Mouse (Mus musculus): ENCODE data around the gene Zfp931. TPM values are rescaled to one million over a fixed set of nuclear protein-coding genes. Genes with fewer than 3 reads are reported as not detected.
"Not testable (repeated sequence)": the region's sequence is repeated elsewhere in the genome, so short reads cannot be mapped to it uniquely, and the experiment has no call there.

Zfp931 gene
- total RNA-seq (2021), result 39.0 and 39.5 TPM in 2 replicates
- long read RNA-seq, transcript Zfp931-201 (3 exons, 1,372 nt), result major isoform, 8 of 13 reads
- long read RNA-seq, partial matches to known transcripts, result 0 of 13 reads
- long read RNA-seq, other reads (novel, unspliced or antisense), result 2 of 13 reads

DNA sequence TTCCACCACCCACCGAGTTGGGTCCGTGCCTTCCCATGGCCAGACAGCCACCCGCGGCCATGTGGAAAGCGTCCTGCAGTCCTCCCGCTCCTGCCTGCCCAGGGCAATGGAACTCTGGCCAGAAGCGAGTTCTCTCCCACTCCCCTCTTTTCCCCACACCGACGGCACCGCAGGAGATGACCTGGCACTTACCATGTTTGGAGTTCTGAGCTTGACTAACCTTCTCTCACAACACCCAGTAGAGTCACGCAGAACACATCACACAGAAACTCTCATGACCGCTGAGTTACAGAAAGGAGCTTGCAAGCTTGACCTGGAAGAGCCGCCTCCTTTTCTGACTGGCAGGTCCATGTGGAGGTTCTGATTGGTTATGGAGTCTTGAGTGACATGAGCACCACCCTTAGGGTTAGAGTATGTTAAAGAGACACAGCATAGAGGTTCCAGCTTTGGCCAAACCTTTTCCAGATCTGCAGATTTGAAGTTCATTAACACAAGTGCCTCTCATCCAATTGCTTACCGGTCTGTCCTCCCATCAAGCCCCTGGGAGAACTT, at the start of gene Zfp931:
Zfp931 (minus strand) TSS at position 311 of the 552 bp plus-strand sequence.
- not testable (repeated sequence) for DNase-seq

- no peak for DNase-seq
These were observed 48.0 kb upstream of the Zfp931 start for GRCm38 (mm10) chr2:178126041-178126820.

DNA sequence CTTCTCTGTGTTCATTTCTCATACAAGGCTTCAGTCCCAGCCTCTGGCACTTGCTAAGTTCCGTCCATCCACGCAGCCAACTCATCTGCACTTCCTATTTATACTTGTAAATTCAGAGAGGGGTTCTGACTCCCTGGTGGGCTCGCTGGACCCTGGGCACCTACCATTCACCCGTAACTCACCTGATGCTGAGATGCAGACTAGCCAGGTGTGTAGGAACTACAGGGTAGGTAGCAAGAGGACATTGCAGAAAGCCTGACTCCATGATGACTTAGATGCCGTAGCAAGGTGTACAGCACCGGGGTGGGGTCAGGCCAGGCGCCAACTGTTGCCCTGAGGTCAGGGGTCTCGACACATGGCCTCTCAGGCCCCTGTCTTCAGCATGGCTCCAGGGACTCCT, 47.2 kb upstream of the Zfp931 start:
- DNase-seq, result no peak

GRCm38 (mm10) chr2:178123466-178123865, 45.2 kb upstream of the Zfp931 start:
- DNase-seq, result no peak

DNA sequence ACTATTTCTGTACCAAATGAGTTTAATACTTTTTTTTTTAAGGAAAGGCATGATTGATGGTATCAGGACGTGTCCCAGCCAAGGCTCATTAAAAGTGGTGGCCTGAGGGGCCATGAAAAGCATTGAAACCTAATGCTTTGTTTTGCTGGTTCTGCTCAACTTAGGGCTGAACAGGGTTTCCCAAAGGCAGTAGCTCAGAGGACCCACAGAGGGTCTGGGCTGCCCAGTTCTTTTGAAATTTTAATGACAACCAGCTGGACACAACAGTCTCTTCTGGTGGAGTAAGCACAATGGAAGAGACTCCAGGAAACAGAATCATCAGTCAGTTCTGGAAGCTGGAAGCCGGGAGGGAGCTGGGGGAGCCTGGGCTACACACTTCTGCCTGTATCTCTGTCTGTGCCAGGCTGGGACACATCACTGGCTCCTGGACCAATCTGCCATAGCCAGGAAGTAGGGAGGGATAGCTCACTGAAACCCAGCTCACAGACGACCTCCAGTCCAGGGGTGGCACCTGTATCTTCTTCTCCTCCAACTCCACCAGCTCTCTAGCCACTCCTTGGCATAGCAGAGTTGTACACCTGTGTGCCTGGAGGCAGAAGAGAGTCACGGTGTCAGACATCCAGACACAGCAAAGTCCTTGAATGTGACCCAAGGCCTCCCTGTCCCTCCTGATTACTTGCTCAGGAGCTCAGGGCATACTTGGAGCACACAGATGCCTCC, 43.8 kb upstream of the Zfp931 start:
- no peak for DNase-seq

DNA sequence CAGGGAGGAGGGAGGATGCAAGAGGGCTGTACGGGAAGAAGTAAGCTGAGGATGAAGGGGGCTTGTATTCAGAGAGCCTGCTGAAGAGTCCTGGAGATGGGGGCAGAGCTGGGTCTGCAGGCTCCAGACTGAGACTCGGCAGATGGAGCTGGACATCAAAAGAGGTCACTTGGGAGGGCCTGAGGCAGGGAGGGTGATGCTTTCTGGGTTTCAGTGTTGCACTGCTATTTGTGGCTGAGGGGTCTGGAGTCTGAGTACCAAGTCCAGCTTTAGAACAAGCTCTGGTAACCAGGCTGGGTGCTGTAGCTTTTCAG, 43.1 kb upstream of the Zfp931 start:
- no peak for DNase-seq

DNA sequence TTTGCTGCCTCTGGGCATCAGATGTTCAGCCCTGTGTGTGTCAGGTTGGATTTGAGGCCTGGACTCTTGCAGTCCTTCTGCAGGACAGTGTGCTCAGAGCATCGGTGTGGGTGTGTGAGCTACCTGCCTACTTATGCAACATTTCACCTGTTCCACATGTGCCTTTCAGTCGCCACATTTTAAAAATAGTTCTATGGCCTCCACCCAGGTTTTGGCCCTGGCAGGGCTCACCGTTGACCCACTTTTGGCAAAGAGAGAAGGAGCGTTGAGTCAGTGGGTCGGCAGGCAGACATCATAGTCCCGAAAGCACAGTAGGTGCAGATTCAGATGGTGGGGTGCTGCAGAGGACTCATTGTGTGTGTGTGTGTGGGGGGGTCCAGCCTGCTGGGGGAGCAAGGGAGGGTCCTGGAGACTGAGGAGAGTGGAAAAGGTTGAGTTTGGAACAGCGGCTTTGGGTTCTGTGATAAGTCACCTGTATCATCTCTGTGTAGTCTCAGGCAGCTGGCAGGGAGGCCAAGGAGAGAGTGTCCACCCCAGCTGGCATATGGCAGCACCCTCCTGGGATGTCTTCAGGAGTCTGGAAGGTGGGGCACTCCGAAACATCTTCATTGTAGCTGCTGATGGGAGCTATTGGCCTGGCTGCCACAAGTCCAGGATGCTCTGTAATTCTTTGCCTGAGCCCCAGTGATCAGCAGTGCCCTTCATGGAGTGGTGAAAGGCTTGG, 42.5 kb upstream of the Zfp931 start:
- no peak for DNase-seq

- DNase-seq, result no peak
These were observed 42.0 kb upstream of the Zfp931 start for GRCm38 (mm10) chr2:178120356-178120645.

DNA sequence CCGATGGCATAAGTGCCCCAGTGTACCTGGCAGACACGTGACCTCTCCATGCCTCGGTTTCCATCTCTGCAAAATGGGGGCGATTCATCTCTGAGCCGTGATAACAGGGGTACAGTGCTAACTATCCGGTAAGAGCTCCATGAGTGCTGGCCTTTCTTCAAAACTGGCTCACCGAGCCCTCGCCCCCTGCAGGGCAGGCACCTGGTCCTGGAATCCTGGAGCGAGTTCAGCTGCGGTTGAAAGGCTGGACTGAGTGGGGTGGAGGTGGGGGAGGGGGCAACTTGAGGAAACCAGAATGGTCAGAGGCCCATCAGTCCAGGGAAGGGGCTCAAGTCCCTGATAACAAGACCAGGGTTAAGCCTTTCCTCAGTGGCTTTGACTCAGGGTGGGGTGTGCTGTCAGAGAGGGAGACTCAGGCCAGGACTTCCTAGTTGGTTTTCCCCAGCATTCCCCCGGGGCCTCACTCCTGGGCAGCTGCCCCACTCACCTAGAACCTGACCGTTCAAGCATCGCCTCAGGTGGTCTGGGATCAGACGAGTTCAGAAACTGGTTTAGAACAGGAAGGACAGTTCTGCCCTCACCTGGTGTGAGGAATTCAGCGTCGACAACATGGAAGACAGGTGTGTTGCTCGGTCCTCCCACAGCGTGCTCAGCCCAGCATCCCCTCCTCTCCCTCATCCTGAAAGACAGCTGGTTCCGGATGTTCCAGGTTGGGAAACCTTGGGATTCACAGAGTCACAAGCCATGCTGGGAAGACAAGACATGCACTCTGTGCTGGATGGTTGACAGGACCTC, 41.5 kb upstream of the Zfp931 start:
- no peak for DNase-seq

DNA sequence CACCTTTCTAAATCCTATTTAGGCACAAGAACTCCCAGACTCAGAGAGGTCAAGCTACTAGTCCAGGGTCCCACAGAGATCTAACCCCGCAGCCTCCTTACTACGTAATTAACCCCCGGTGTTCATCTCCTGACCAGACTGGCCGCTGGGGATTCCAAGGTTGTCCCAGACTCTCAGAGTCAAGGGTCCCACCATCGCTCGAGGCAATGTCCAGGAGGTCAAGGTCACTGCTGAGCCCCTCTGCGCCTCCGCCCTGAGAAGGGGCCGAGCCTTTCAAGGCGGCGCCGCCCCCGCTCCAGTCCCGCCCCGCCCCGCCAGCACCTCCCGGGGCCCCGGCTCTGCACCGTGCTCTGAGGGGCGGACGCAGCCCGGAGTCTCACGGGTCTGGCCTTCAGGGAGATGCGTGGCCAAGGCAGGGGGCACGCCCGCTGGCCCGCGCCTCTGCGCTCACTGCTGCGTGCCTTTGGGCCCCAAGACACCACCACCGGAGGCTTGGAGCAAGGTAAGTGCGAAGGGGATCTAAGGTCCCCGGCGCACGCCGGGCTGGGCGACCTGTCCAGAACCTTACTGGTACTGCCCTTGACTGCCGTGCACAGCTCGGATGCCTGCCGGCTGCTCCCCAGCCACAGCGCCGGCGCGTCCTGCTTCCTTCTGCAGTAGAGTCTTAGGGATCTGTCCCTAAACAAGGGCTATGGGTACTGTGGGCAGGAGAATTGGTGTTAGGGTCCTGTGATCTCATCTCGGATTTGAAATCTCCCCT, 40.7 kb upstream of the Zfp931 start, which contains the start of gene Phactr3:
Phactr3 (plus strand) TSS at position 175 of the 760 bp plus-strand sequence.
- peak; percentile 27 for DNase-seq

- peak; percentile 46 for DNase-seq
These were observed 39.7 kb upstream of the Zfp931 start for GRCm38 (mm10) chr2:178117946-178118345.

DNA sequence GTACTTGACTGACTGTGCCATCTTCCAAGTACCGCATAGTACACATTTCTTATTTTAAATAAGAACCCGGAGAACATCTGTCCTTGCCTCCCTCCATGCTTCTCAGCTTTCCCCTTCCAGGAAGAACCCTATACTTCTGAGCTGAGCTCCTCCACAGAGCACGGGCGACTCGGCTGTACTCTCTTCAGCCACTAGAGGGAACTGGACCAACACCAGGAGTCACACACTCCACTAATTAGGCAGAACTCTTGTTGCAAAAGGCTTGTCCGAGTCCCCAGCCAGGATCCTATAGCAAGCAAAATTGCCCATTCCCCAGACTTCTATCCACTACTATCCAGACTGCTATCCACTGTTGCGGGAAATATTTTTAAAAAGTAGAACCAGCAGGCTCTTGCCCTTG, 23.7 kb upstream of the Zfp931 start:
- peak; percentile 43 for DNase-seq

DNA sequence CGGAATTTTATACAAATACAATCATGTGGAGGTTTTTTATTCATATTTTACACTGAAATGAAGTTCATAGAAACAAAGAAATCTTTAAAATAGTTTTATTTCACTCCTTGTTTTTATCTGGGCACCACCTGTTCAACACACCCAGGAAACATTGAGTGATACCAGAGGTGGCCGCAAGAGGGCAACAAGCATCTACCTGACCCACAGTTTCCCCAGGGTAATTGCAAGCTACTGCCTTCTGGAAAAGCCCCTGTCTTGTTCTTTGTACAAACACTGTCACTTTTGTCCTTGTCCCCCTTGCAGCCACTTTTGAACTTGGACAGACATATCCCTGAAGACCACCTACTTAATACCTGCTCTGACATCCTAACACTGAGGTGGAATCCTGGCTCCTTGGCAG, 19.7 kb upstream of the Zfp931 start:
- DNase-seq, result peak; percentile 45

DNA sequence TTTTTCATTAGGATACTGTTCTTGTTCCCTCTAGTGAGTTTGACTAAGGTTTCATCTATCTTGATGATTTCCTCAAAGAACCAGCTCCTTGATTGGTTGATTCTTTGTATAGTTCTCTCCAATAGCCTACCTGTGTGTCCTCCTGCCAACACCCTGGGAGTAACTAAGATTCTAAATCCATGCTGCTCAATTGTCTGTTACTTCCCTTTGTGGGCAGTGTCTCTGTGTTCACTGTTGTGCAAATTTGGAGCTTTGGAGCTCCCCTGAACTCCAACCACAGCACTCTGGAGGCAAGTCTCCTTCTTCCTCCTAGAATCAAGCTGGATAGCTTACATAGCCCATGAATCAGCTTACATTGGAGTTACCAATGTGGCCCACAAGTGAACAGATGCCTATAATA, 11.3 kb upstream of the Zfp931 start:
- no peak for DNase-seq

DNA sequence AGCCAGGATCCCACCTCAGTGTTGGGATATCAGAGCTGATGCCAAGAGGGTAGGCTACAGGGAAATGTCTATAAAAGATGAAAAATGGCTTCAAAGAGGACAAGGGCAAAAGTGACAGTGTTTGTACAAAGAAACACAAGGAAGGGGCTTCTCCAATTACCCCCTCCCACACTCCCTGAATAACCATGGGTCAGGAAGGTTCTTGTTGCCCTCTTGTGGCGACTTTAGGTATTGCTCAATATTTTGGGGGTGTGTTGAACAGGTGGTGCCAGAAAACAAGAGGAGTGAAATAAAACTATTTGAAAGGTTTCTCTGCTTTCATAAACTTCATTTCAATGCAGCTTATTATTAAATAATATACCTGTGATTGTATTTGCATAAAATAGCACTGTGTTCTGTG, 20.1 kb downstream of the Zfp931 start:
- peak; percentile 37 for DNase-seq

DNA sequence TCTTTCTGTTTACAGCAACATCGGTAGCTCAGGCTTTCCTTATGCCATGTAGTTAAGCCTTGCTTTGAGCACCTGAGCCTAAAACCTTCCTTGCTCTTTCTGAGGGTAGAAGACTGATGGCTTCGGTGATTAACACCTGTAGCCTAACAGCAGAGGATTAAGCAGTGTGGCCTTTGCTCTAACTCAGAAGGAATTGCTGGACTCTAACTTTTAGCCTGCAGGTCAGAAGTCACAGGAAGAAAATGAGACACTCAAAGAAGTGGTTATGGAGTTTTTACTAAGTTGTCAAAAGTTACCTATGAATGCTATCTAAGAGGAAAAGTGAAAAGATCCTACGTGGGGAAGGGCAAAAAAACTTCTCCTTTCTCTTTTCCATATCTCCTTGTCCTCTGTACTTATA, 50.7 kb downstream of the Zfp931 start:
- DNase-seq, result not testable (repeated sequence)

GRCm38 (mm10) chr2:178023861-178024260, 54.4 kb downstream of the Zfp931 start:
- peak; percentile 4 for DNase-seq

DNA sequence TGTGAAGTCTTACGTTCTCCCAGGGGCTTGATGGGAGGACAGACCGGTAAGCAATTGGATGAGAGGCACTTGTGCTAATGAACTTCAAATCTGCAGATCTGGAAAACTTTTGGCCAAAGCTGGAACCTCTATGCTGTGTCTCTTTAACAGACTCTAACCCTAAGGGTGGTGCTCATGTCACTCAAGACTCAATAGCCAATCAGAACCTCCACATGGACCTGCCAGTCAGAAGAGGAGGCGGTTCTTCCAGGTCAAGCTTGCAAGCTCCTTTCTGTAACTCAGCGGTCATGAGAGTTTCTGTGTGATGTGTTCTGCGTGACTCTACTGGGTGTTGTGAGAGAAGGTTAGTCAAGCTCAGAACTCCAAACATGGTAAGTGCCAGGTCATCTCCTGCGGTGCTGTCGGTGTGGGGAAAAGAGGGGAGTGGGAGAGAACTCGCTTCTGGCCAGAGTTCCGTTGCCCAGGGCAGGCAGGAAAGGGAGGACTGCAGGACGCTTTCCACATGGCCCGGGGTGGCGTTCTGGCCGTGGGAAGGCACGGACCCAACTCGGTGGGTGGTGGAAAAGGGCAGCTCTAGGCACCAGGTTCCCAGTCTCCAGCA, 55.2 kb downstream of the Zfp931 start, which contains the start of gene Zfp971:
Zfp971 (plus strand) TSS at position 274 of the 601 bp plus-strand sequence.
- DNase-seq, result peak; percentile 40

DNA sequence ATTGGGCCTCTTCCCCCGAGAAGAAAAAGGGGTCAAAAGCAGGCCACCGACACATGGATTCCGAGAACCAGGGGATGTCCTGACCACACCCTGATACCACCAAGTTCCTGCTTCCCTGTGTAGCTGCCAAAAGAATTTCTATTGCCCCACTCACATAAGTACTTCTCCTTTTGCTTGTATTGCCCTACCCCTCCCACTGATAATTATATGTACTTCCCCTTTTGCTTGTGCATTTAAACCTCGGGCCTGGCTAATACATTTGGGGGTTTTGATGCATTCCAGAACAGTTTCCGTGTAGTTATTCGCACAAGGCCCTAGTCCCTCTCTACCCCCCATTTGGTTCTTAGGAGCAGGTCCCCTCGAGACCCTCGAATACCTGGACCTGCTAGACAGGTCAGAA, 57.5 kb downstream of the Zfp931 start:
- DNase-seq, result not testable (repeated sequence)

- DNase-seq, result not testable (repeated sequence)
These were observed 58.8 kb downstream of the Zfp931 start for GRCm38 (mm10) chr2:178019486-178019885.

All from adrenal gland, postnatal 25 days (tissue).